Mouse (Mus musculus) forebrain, embryonic 15.5 days (tissue): ENCODE data around the gene Adgra3. TPM values are rescaled to one million over a fixed set of nuclear protein-coding genes. Genes with fewer than 3 reads are reported as not detected.

Experiments
- ATAC-seq: fragments of 200-750 bp; cut with Nextera tagmentation; replicated peaks from 2 replicates; pipeline ENCODE4 v1.8.0; 2017; ENCODE audit warnings: mild to moderate bottlenecking, moderate TSS enrichment, moderate library complexity
- H3K27ac ChIP-seq: fragments of 300-500 bp; sonication (generic); replicated peaks from 2 replicates; pipeline ENCODE4 v1.5.1; 2015; ENCODE audit warnings: mild to moderate bottlenecking, inconsistent platforms
- H3K27me3 ChIP-seq: fragments of 300-500 bp; sonication (generic); 2 replicates; pipeline ENCODE4 v1.6.1; 2015; ENCODE audit warnings: inconsistent platforms
- H3K36me3 ChIP-seq: fragments of 300-500 bp; sonication (generic); 2 replicates; pipeline ENCODE4 v1.6.1; 2015; ENCODE audit warnings: mild to moderate bottlenecking, inconsistent platforms
- H3K4me1 ChIP-seq: fragments of 300-500 bp; sonication (generic); 2 replicates; pipeline ENCODE4 v1.6.1; 2015; ENCODE audit warnings: inconsistent platforms
- H3K4me2 ChIP-seq: fragments of 300-500 bp; sonication (generic); replicated peaks from 2 replicates; pipeline ENCODE4 v1.6.1; 2015; ENCODE audit warnings: mild to moderate bottlenecking, inconsistent platforms
- H3K4me3 ChIP-seq: fragments of 300-500 bp; sonication (generic); 2 replicates; pipeline ENCODE4 v1.5.1; 2015; ENCODE audit warnings: mild to moderate bottlenecking, inconsistent platforms
- H3K9ac ChIP-seq: fragments of 300-500 bp; sonication (generic); replicated peaks from 2 replicates; pipeline ENCODE4 v1.6.1; 2015; ENCODE audit warnings: mild to moderate bottlenecking, inconsistent platforms
- H3K9me3 ChIP-seq: fragments of 300-500 bp; sonication (generic); 2 replicates; pipeline ENCODE4 v1.6.1; 2016; ENCODE audit warnings: inconsistent platforms
- WGBS: fragments of 180-500 bp; shearing (Covaris S2); methylation state at CpG from one replicate; pipeline ENCODE4 v1.1.7; 2015; ENCODE audit warnings: mixed read lengths; 5-methylcytosine and 5-hydroxymethylcytosine counted together
- polyA plus RNA-seq: library from polyadenylated mRNA; unstranded; fragments of >200 nt; fragmentation: Nextera tagmentation; extraction: Ambion mirVana; gene quantifications from 2 replicates; pipeline ENCODE4 v1.2.1, GENCODE M21; 2015

Adgra3 gene
- polyA plus RNA-seq, 1 experiment from 2014 or later = 22.3 TPM

- Histone ChIP-seq H3K9me3 (no peaks in the 10 kb centered on the region), H3K9ac (no peak overlapping the region), H3K36me3 (peaks cover 30% of the 10 kb centered on the region), H3K4me3 (no peak overlapping the region), H3K27me3 (no peaks in the 10 kb centered on the region), H3K4me1 (no peaks in the 10 kb centered on the region), H3K4me2 (no peak overlapping the region), H3K27ac (no peak overlapping the region)
- ATAC-seq = peak; percentile 88
- WGBS = 83% methylated on average over 20 of the region's 20 CpGs
Observed at GRCm38 (mm10) chr5:49961478-49962431, 97.1 kb downstream of the Adgra3 start.

- H3K36me3 ChIP-seq = no peaks in the 10 kb centered on the region
- H3K4me2 ChIP-seq = no peak overlapping the region
- no peak overlapping the region for H3K27ac ChIP-seq
- H3K4me1 ChIP-seq = no peaks in the 10 kb centered on the region
- H3K4me3 ChIP-seq = no peak overlapping the region
- WGBS = 60% methylated on average over 1 of the region's 1 CpGs
- H3K9me3 ChIP-seq = no peaks in the 10 kb centered on the region
- no peaks in the 10 kb centered on the region for H3K27me3 ChIP-seq
- no peak overlapping the region for H3K9ac ChIP-seq
- no peak for ATAC-seq
Observed at GRCm38 (mm10) chr5:49936354-49936753, 122.5 kb downstream of the Adgra3 start.

GRCm38 (mm10) chr5:49924712-49925111 lies 134.1 kb downstream of the Adgra3 start:
- Histone ChIP-seq H3K27me3 (no peaks in the 10 kb centered on the region), H3K4me3 (no peak overlapping the region), H3K27ac (no peak overlapping the region), H3K9ac (no peak overlapping the region), H3K36me3 (no peaks in the 10 kb centered on the region), H3K9me3 (no peaks in the 10 kb centered on the region), H3K4me1 (no peaks in the 10 kb centered on the region), H3K4me2 (no peak overlapping the region)
- no peak for ATAC-seq

- no peaks in the 10 kb centered on the region for H3K27me3 ChIP-seq
- H3K9me3 ChIP-seq = no peaks in the 10 kb centered on the region
- H3K4me2 ChIP-seq = no peak overlapping the region
- no peak overlapping the region for H3K27ac ChIP-seq
- no peak overlapping the region for H3K4me3 ChIP-seq
- 30% methylated on average over 2 of the region's 2 CpGs for WGBS
- H3K36me3 ChIP-seq = no peaks in the 10 kb centered on the region
- peaks cover 7% of the 10 kb centered on the region for H3K4me1 ChIP-seq
- peak; percentile 64 for ATAC-seq
- H3K9ac ChIP-seq = no peak overlapping the region
Observed at GRCm38 (mm10) chr5:49915695-49916106, 143.1 kb downstream of the Adgra3 start.
